Mouse (Mus musculus) liver, embryonic 16.5 days (tissue): Measurements from ENCODE around the gene Gdnf. TPM values are rescaled to one million over a fixed set of nuclear protein-coding genes. Genes with fewer than 3 reads are reported as not detected.

Experiments
- ATAC-seq: fragments of 200-750 bp; cut with Nextera tagmentation; 2 replicates; pipeline ENCODE4 v1.8.0; 2017; ENCODE audit warnings: low read depth, mild to moderate bottlenecking, moderate number of reproducible peaks, moderate library complexity
- H3K27ac ChIP-seq: fragments of 300-500 bp; sonication (generic); 2 replicates; pipeline ENCODE4 v1.5.1; 2014; ENCODE audit warnings: mild to moderate bottlenecking, low read length
- H3K27me3 ChIP-seq: fragments of 300-500 bp; sonication (generic); 2 replicates; pipeline ENCODE4 v1.6.1; 2014; ENCODE audit warnings: low read depth, low read length, mixed read lengths; ENCODE audit not compliant: control insufficient read depth, insufficient read depth
- H3K36me3 ChIP-seq: fragments of 300-500 bp; sonication (generic); 2 replicates; pipeline ENCODE4 v1.6.1; 2014; ENCODE audit warnings: mild to moderate bottlenecking; ENCODE audit not compliant: control insufficient read depth, insufficient read depth
- H3K4me1 ChIP-seq: fragments of 300-500 bp; sonication (generic); 2 replicates; pipeline ENCODE4 v1.6.1; 2014; ENCODE audit warnings: low read depth, low read length, mixed read lengths; ENCODE audit not compliant: control insufficient read depth
- H3K4me2 ChIP-seq: fragments of 300-500 bp; sonication (generic); 2 replicates; pipeline ENCODE4 v1.6.1; 2014; ENCODE audit warnings: low read depth, low read length, mixed read lengths
- H3K4me3 ChIP-seq: fragments of 300-500 bp; sonication (generic); 2 replicates; pipeline ENCODE4 v1.5.1; 2014; ENCODE audit warnings: low read depth, mild to moderate bottlenecking, low read length
- H3K9ac ChIP-seq: fragments of 300-500 bp; sonication (generic); 2 replicates; pipeline ENCODE4 v1.6.1; 2014; ENCODE audit warnings: low read depth, low read length
- H3K9me3 ChIP-seq: fragments of 300-500 bp; sonication (generic); replicated peaks from 2 replicates; pipeline ENCODE4 v1.6.1; 2016; ENCODE audit warnings: low read length; ENCODE audit not compliant: control insufficient read depth
- WGBS: fragments of 180-500 bp; shearing (Covaris S2); extraction: QIAGEN DNeasy Blood & Tissue Kit; methylation state at CpG from one replicate; pipeline ENCODE4 v1.1.7; 2014; ENCODE audit not compliant: insufficient replicate concordance; 5-methylcytosine and 5-hydroxymethylcytosine counted together
- polyA plus RNA-seq: library from polyadenylated mRNA; unstranded; fragments of >200 nt; fragmentation: Nextera tagmentation; extraction: Ambion mirVana; gene quantifications from 2 replicates; pipeline ENCODE4 v1.2.1, GENCODE M21; 2015

Gdnf gene
- polyA plus RNA-seq, 1 experiment from 2014 or later = not detected

DNA sequence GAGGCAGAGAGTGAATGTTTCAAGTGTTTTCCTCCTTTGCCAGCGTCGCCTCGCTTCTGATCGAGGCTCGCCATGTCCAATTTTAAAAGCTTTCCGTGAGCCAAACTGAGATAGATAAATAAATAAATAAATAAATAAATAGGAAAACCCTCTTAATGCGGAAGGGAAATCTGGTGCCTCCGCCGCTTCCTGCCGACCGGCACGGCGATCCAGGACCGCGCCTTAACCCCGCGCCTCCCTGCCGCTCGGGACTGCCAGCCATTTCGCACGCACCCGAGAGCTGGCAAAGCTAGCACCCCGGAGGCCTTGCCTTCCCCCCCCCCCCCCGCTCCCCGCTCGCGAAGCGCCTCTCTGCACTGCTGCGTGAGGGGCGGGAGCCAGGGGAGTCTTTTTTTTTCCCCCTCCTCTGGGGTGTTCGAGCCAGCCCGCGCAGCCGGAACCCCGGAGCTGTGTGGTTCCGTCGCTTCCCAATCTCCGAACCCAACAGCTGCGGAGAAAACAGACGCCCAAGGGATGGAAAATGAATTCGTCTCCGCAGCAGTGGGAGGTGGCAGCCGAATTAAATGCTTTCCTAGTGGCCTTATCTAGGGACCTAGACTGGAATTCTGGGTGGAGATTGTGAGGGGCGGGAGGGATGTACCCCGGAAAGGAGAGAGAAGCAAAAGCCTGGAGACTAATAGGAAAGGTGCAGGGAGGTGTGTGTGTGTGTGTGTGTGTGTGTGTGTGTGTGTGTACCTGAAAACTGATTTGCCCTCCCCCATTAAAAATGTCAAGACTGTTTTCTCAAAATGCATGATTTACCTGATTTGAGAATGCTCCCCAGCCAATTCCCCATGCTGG is 3.1 kb downstream of the Gdnf start:
- no peak overlapping the region for H3K9ac ChIP-seq

DNA sequence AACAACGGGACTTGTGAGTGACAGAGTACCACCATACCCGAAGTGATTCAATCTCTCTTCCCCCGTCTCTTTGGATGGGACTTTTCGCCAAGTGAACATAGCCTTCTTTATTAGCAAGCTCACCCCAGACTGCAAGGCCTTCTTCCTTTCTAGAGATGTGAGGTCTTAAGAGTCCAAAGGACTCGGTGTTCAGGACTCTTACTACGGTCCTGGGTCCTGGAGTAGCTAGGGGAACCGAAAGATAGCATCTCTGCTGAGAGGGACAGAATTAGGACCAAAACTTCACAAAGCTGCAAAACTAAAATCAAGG is 3.7 kb downstream of the Gdnf start:
- Histone ChIP-seq H3K9me3 (no peaks in the 10 kb centered on the region), H3K27ac (no peak overlapping the region), H3K4me2 (no peak overlapping the region), H3K36me3 (no peaks in the 10 kb centered on the region), H3K27me3 (peaks cover 75% of the 10 kb centered on the region), H3K4me3 (no peak overlapping the region), H3K4me1 (no peaks in the 10 kb centered on the region; the same call in 1 of the 2 replicates), H3K9ac (no peak overlapping the region)
- 5% methylated on average over 7 of the region's 7 CpGs for WGBS
- ATAC-seq = no peak

More for the DNA sequence above, 3.1 kb downstream of the Gdnf start:
- no peaks in the 10 kb centered on the region for H3K9me3 ChIP-seq
- no peak overlapping the region for H3K27ac ChIP-seq
- 1% methylated on average over 43 of the region's 45 CpGs for WGBS
- no peaks in the 10 kb centered on the region for H3K36me3 ChIP-seq
- peak overlapping the region; percentile 15; the same call in 1 of the 2 replicates for H3K4me2 ChIP-seq
- ATAC-seq = no peak
- H3K4me1 ChIP-seq = no peaks in the 10 kb centered on the region; the same call in 1 of the 2 replicates
- H3K27me3 ChIP-seq = peaks cover 81% of the 10 kb centered on the region
- peak overlapping the region; percentile 20; the same call in 1 of the 2 replicates for H3K4me3 ChIP-seq

DNA sequence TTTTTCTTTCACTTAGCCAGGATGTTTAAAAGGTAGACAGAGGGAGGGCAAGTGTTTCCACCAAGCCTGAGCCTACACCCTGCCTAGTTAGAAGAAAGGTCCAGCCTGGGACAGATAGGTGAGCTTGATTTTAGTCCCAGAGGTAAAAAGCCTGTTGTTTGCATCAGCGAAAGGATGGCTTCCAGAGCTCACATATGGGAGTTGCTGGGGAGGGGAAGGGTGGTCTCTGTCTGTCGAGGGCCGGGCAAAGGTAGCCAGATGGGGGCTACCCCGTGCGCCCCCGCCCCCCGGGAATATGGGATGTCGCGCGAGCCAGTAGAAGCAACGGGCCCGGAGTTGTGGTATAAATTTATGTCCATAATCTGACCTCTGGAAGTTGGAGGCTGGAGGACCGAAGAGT is 4.3 kb downstream of the Gdnf start:
- Histone ChIP-seq H3K27me3 (peaks cover 69% of the 10 kb centered on the region), H3K27ac (no peak overlapping the region), H3K4me3 (no peak overlapping the region), H3K4me2 (no peak overlapping the region), H3K9ac (no peak overlapping the region), H3K36me3 (no peaks in the 10 kb centered on the region), H3K4me1 (no peaks in the 10 kb centered on the region; the same call in 1 of the 2 replicates), H3K9me3 (no peaks in the 10 kb centered on the region)
- WGBS = 3% methylated on average over 13 of the region's 13 CpGs
- no peak for ATAC-seq

DNA sequence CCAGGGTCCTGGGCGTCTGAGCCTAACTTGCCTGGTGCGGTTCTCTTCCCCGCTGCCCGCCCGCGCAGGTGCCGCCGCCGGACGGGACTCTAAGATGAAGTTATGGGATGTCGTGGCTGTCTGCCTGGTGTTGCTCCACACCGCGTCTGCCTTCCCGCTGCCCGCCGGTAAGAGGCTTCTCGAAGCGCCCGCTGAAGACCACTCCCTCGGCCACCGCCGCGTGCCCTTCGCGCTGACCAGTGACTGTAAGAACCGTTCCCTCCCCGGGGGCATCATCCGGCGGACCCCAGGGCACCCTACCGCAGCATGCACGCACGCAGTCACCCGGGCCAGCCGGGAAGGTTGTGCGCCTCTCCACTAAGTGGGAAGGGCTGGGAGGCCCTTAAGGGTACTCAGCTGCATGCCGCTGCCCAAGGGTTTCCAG is 4.9 kb downstream of the Gdnf start:
- Histone ChIP-seq H3K4me2 (no peak overlapping the region), H3K9me3 (no peaks in the 10 kb centered on the region), H3K36me3 (no peaks in the 10 kb centered on the region), H3K4me3 (no peak overlapping the region), H3K27ac (no peak overlapping the region), H3K27me3 (peaks cover 63% of the 10 kb centered on the region), H3K4me1 (no peaks in the 10 kb centered on the region; the same call in 1 of the 2 replicates), H3K9ac (no peak overlapping the region)
- ATAC-seq = no peak
- 1% methylated on average over 36 of the region's 36 CpGs for WGBS

DNA sequence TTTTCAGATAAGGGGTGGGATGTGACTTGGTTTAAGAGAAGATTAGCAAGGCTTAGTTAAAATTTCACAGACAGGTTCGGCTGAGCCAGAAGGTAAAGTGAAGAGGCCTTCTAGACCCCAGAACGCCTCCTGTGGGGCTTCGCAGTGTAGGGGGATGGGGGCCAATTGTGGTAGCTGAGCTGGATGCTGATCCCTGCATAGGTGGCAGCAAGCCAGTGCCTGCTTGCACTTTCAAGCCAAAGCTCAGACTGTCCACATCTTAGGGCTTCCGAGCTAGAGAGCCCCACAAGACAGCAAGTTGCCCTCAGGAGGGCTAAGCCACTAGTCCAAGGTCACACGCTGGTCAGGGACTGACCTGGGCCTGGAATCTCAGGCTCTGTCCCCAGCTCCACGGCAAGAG is 13.2 kb downstream of the Gdnf start:
- no peak overlapping the region for H3K9ac ChIP-seq
- 55% methylated on average over 6 of the region's 6 CpGs for WGBS
- H3K27ac ChIP-seq = no peak overlapping the region
- no peaks in the 10 kb centered on the region for H3K27me3 ChIP-seq
- H3K36me3 ChIP-seq = no peaks in the 10 kb centered on the region
- no peak overlapping the region for H3K4me2 ChIP-seq
- no peak for ATAC-seq
- no peaks in the 10 kb centered on the region for H3K4me1 ChIP-seq
- H3K9me3 ChIP-seq = no peaks in the 10 kb centered on the region
- H3K4me3 ChIP-seq = no peak overlapping the region

DNA sequence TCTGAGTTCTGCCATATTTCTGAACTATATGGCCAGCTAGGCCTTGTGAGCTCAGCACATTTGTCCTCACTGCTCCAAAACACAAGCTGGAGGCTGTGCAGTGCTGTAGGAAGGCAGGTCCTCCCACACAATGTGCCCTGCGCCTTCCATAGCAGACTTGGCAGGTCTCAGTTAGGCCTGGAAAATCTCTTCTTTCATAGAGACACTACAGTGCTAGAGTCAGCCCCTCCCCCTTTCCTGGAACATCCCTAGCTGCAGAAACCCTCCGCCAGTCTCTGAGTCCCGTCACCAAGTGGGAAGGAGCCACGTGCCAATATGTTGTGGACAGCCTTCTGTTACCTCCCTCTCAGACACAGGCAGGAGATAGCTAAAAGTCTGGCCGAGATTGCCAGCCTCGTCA is 14.9 kb downstream of the Gdnf start:
- Histone ChIP-seq H3K36me3 (no peaks in the 10 kb centered on the region), H3K4me2 (no peak overlapping the region), H3K27me3 (no peaks in the 10 kb centered on the region), H3K27ac (no peak overlapping the region), H3K9me3 (no peaks in the 10 kb centered on the region), H3K4me3 (no peak overlapping the region), H3K9ac (no peak overlapping the region), H3K4me1 (no peaks in the 10 kb centered on the region)
- no peak for ATAC-seq
- WGBS = 44% methylated on average over 6 of the region's 6 CpGs

GRCm38 (mm10) chr15:7835404-7835803 is 24.8 kb downstream of the Gdnf start:
- Histone ChIP-seq H3K4me2 (no peak overlapping the region), H3K4me3 (no peak overlapping the region), H3K27ac (no peak overlapping the region), H3K4me1 (no peaks in the 10 kb centered on the region), H3K9me3 (no peaks in the 10 kb centered on the region), H3K27me3 (no peaks in the 10 kb centered on the region), H3K9ac (no peak overlapping the region), H3K36me3 (no peaks in the 10 kb centered on the region)
- WGBS = 35% methylated on average over 9 of the region's 9 CpGs
- no peak for ATAC-seq

DNA sequence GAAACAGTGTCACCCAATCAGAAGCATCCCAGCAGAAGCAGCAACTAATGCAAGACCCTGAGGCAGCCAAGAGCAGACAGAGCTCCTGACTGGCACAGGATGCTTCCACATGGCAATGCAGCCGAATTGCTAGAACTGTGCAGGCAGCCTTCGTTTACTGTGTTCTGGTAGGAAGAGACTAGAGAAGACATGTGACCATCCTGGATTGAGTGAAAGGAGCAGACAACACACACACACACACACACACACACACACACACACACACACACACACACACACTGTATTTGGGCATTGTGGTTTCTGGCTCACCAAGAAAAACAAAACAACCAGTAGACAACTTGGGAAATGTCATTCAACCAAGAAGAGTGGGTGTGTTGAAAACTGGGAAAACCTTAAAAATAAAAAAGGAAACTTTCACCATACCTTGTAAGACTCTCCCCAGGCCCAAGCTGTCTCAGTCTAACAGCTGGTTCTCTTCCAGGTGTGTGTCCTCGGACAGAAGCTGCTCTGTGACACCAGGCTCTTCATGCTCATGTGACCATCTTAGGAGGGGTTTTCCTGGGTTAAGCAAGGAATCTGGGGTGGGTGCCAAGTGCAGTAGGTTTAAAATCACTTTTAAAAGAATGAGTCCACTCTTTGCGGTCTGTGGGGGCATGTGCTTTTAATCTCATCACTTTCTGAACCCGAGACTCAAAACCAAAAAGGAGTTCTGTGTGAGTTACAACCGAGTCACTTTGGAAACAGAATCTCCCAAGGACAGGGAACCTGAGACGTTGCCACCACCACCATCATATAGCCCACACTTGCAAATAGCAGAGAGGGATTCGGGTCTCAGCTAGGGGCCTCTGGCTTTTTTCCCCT is 27.6 kb downstream of the Gdnf start:
- H3K9ac ChIP-seq = no peak overlapping the region
- H3K27ac ChIP-seq = no peak overlapping the region
- 53% methylated on average over 8 of the region's 8 CpGs for WGBS
- no peak overlapping the region for H3K4me3 ChIP-seq
- H3K4me1 ChIP-seq = no peaks in the 10 kb centered on the region
- H3K9me3 ChIP-seq = no peaks in the 10 kb centered on the region
- no peaks in the 10 kb centered on the region for H3K27me3 ChIP-seq
- no peak overlapping the region for H3K4me2 ChIP-seq
- no peak for ATAC-seq
- no peaks in the 10 kb centered on the region for H3K36me3 ChIP-seq

- 63% methylated on average over 7 of the region's 7 CpGs for WGBS
- no peaks in the 10 kb centered on the region for H3K9me3 ChIP-seq
- H3K4me1 ChIP-seq = no peaks in the 10 kb centered on the region
- H3K27me3 ChIP-seq = no peaks in the 10 kb centered on the region
- no peak for ATAC-seq
- no peak overlapping the region for H3K27ac ChIP-seq
- no peak overlapping the region for H3K9ac ChIP-seq
- no peak overlapping the region for H3K4me3 ChIP-seq
- H3K4me2 ChIP-seq = no peak overlapping the region
- H3K36me3 ChIP-seq = no peaks in the 10 kb centered on the region
Observed at GRCm38 (mm10) chr15:7838921-7839309, 28.3 kb downstream of the Gdnf start.
